Mouse (Mus musculus): ENCODE results near the gene Tnik.

Gene Tnik

GRCm38 (mm10) chr3:28345961-28346360 is 82.9 kb downstream of the Tnik start:
- DNase-seq (ENCODE audit: low read depth, low spot score): peak; percentile 52

GRCm38 (mm10) chr3:28346476-28346875 is 83.5 kb downstream of the Tnik start:
- DNase-seq (ENCODE audit: low read depth, low spot score): no peak

GRCm38 (mm10) chr3:28348746-28349145 is 85.7 kb downstream of the Tnik start:
- DNase-seq (ENCODE audit: low read depth, low spot score): no peak

GRCm38 (mm10) chr3:28350147-28350801 is 87.3 kb downstream of the Tnik start:
- no peak for DNase-seq (ENCODE audit: low read depth, low spot score)

- DNase-seq (ENCODE audit: low read depth, low spot score): no peak
Measured at GRCm38 (mm10) chr3:28358391-28358790, 95.4 kb downstream of the Tnik start.

GRCm38 (mm10) chr3:28359138-28359537 is 96.1 kb downstream of the Tnik start:
- no peak for DNase-seq (ENCODE audit: low read depth, low spot score)

GRCm38 (mm10) chr3:28361056-28361455 is 98.0 kb downstream of the Tnik start:
- DNase-seq (ENCODE audit: low read depth, low spot score): no peak

- DNase-seq (ENCODE audit: low read depth, low spot score): no peak
Measured at GRCm38 (mm10) chr3:28363441-28364125, 100.6 kb downstream of the Tnik start.

GRCm38 (mm10) chr3:28368746-28369145 is 105.7 kb downstream of the Tnik start:
- DNase-seq (ENCODE audit: low read depth, low spot score): no peak

GRCm38 (mm10) chr3:28369266-28369665 is 106.3 kb downstream of the Tnik start:
- DNase-seq (ENCODE audit: low read depth, low spot score): no peak

- peak; percentile 68 for DNase-seq (ENCODE audit: low read depth, low spot score)
Measured at GRCm38 (mm10) chr3:28369698-28370097, 106.7 kb downstream of the Tnik start.

- no peak for DNase-seq (ENCODE audit: low read depth, low spot score)
Measured at GRCm38 (mm10) chr3:28371583-28371982, 108.6 kb downstream of the Tnik start.

GRCm38 (mm10) chr3:28372459-28372858 is 109.4 kb downstream of the Tnik start:
- DNase-seq (ENCODE audit: low read depth, low spot score): peak; percentile 60

- DNase-seq (ENCODE audit: low read depth, low spot score): no peak
Measured at GRCm38 (mm10) chr3:28374738-28375510, 111.9 kb downstream of the Tnik start.

- DNase-seq (ENCODE audit: low read depth, low spot score): no peak
Measured at GRCm38 (mm10) chr3:28380224-28380623, 117.2 kb downstream of the Tnik start.

- DNase-seq (ENCODE audit: low read depth, low spot score): peak; percentile 49
Measured at GRCm38 (mm10) chr3:28383526-28384126, 120.6 kb downstream of the Tnik start.

GRCm38 (mm10) chr3:28385199-28385975 is 122.4 kb downstream of the Tnik start:
- DNase-seq (ENCODE audit: low read depth, low spot score): no peak

GRCm38 (mm10) chr3:28388540-28388939 is 125.5 kb downstream of the Tnik start:
- no peak for DNase-seq (ENCODE audit: low read depth, low spot score)

- peak; percentile 69 for DNase-seq (ENCODE audit: low read depth, low spot score)
Measured at GRCm38 (mm10) chr3:28390183-28390582, 127.2 kb downstream of the Tnik start.

GRCm38 (mm10) chr3:28392542-28392941 is 129.5 kb downstream of the Tnik start:
- no peak for DNase-seq (ENCODE audit: low read depth, low spot score)

GRCm38 (mm10) chr3:28398781-28399180 is 135.8 kb downstream of the Tnik start:
- no peak for DNase-seq (ENCODE audit: low read depth, low spot score)

Measured in brain, adult 2 months (tissue).